Mouse (Mus musculus): ENCODE measurements around the gene Plgrkt. TPM values are rescaled to one million over a fixed set of nuclear protein-coding genes. Genes with fewer than 3 reads are reported as not detected.
A peak's percentile ranks its signal among the peaks of the same experiment; 100 is the strongest.

Gene Plgrkt
- total RNA-seq, 2 experiments from 2014 or later = 23.2 to 28.9 TPM

GRCm38 (mm10) chr19:29384994-29385393 is 17.8 kb upstream of the Plgrkt start:
- intact Hi-C loops (cut with DNase I) = no loop called here
- DNase-seq (ENCODE audit: low spot score in 2 of 2) = peak in 1 of 2 experiments; percentile 17

GRCm38 (mm10) chr19:29384412-29384811 is 17.2 kb upstream of the Plgrkt start:
- DNase-seq (ENCODE audit: low spot score in 2 of 2) = no peak
- intact Hi-C loops (cut with DNase I) = no loop called here

DNA sequence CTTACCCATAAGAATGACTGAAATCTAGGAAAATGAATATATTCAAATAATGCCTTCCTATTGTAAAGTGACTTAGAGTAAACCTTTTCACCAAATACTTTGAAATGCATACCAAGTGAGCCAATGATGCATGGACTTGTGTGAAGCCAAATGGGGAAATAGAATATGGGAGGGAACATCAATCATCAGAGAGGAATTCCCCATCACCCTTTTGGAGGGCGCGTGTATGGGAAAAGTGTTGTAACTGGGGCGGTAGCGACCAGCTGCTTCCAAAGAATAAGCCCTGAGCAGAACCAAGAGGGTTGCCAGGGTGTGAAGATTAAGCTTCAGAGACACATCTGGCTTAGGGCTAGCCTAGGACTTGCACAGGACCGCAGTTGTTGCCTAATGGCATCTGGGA is 16.2 kb upstream of the Plgrkt start:
- DNase-seq (ENCODE audit: low spot score in 2 of 2) = no peak
- intact Hi-C loops (cut with DNase I) = no loop called here

DNA sequence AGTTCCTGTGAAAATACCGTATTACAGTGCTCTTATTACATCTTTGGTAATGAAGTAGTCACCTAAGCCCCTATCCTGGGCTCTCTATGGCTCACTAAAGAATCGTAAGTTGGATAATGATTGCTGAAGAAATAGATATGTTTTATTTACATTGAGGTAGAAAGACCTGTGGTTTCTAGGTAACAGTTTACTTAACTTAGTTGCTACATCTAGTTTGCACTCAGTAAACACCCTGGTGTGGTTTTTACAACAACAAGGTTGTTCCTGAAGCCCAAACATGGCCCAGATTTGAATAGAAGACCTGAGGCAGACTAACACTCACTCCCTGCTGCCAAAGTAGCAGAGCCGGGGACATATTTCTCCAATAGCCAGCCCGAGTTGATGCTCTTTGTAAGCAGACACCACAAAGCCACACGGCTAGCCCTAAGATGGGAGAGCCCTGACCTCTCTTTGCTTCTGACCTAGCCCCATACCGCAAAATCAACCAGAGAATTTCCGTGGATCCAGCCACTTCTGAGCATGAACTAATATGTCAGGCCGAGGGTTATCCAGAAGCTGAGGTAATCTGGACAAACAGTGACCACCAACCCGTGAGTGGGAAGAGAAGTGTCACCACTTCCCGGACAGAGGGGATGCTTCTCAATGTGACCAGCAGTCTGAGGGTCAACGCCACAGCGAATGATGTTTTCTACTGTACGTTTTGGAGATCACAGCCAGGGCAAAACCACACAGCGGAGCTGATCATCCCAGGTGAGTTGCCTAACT is 12.8 kb upstream of the Plgrkt start:
- no peak for DNase-seq (ENCODE audit: low spot score in 2 of 2)
- intact Hi-C loops (cut with DNase I) = no loop called here

DNA sequence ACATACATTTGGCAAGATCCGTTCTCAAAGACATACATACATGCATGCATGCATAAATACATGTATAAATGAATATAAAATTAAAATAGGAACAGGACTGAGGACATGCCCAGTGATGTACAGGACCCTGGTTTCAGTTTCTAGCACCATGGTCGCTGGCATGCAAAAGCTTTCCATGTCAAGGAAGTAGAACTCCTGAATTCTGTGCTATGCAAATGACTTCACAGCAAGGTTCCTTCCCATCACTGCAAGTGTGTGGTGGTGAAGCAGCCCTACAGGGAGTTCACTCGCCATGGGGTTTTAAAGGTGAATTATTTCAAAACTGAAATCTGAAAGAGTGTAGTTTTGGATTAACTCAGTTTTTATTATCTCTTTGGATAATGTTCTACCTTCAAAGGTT is 9.2 kb upstream of the Plgrkt start:
- DNase-seq (ENCODE audit: low spot score in 2 of 2) = no peak
- intact Hi-C loops (cut with DNase I) = no loop called here

DNA sequence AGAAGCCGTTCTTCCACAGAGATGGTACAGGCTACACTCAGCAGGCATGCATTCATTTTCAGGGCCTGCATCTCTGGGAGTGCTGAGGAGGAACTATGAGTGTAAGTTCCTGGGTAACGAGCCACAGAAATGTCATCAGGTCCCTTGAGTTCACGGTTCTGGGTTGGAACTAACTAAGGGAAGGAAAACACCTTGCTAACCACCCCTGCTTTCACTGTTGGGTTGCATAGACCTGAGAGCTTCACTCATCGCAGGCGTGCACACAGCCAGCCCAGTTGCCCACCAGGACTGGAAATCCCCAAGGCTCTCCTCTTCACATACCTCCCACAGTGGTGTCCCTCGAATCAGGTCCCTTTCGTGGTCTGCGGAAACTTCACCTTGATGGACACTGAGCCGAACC is 7.8 kb upstream of the Plgrkt start:
- intact Hi-C loops (cut with DNase I) = no loop called here
- no peak for DNase-seq (ENCODE audit: low spot score in 2 of 2)

DNA sequence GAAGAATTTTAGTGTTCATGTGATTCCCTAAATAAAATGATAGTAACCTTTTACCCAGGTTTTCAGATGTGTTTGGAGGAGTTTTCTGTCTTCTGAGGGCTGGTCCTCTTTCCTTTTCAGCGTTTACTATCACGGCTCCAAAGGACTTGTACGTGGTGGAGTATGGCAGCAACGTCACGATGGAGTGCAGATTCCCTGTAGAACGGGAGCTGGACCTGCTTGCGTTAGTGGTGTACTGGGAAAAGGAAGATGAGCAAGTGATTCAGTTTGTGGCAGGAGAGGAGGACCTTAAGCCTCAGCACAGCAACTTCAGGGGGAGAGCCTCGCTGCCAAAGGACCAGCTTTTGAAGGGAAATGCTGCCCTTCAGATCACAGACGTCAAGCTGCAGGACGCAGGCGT is 6.2 kb upstream of the Plgrkt start:
- intact Hi-C loops (cut with DNase I) = no loop called here
- no peak for DNase-seq (ENCODE audit: low spot score in 2 of 2)

DNA sequence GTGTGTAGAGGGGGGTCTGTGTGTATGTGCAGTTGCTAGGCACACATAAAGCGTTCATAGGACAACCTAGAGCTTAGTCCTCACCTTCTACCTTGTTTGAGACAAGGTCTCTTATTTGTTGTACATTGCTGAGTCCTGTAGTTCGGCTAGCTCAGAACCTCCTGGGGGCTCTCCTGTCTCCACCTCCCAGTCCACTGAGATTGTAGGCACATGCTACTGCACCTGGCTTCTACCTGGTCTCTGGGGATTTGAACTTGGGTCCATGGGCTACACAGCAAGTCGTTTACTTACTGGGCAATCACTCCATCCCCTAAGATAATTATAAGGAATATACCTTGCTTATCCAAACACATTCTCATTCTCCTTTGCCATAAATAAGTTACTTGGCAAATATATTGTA is 5.4 kb upstream of the Plgrkt start:
- intact Hi-C loops (cut with DNase I) = no loop called here
- no peak for DNase-seq (ENCODE audit: low spot score in 2 of 2)

DNA sequence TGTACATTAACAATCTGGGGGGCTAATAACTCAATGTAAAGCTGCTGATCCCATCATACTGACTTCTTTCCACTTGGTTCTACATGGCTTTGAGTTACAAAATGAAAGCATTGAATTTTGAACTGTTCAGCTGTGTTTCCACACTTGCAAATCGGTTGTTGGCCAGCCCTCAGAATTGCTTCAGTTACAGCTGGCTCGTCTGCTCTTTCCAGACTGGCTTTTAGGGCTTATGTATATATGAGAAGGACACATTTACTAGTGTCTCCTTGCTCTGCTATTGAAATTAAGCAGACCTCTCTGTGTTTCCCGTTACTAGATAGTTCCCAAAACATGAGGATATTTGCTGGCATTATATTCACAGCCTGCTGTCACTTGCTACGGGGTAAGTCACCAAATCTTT is 4.9 kb upstream of the Plgrkt start:
- peak; percentile 33 to 66 for DNase-seq (ENCODE audit: low spot score in 2 of 2)
- intact Hi-C loops (cut with DNase I) = no loop called here

GRCm38 (mm10) chr19:29371284-29372081 is 4.3 kb upstream of the Plgrkt start:
- no peak for DNase-seq (ENCODE audit: low spot score in 2 of 2)
- intact Hi-C loops (cut with DNase I) = no loop called here

DNA sequence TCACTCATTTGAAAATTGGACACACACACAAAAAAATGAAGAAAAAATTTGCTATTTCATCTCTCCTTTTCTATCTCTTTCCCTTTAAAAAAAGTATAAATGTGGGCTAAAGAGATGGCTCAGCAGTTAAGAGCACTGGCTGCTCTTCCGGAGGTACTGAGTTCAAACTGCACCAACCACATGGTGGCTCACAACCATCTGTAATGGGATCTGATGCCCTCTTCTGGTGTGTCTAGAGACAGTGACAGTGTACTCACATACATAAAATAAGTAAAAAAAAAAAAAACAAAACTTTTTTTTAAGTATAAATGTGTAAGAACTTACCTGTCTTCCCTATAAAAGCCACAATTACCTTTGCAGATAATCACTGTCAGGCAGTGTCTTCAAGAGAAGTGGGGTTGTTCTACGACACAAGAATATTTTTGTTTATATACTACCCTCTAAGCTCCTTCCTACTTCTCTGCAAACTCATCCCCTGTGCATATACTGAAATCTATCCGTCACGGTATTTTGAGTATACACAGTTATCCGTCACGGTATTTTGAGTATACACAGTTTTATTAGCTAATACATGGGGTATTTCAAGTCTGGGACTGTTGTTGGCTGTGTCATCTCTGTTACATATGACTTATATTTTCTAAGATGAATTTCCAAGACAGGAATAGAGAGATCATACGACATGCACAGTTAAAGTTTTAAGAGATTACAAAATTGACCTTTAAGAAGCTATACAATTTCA is 3.5 kb upstream of the Plgrkt start:
- intact Hi-C loops (cut with DNase I) = no loop called here

DNA sequence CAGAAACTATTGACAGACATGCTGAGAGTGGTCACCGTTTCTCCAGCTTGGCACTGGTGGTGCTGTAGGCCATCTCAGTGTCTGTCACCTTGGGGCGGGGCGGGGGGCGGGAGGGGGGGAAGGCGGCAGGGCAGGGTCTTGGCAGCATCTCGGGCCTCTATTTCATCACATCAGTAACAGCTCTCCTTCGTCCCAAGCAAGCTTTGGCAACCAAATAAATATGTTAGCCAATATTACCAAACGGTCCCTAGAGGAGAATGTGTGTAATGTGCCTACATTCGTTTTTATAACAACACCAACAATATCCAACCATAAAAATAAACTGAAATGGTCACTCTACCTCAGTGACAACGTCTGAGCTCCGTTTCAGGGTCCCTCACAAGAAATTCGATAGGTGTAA is 2.9 kb upstream of the Plgrkt start:
- DNase-seq (ENCODE audit: low spot score in 2 of 2) = no peak
- intact Hi-C loops (cut with DNase I) = no loop called here

More for the DNA sequence above, 3.5 kb upstream of the Plgrkt start:
- no peak for DNase-seq (ENCODE audit: low spot score in 2 of 2)

DNA sequence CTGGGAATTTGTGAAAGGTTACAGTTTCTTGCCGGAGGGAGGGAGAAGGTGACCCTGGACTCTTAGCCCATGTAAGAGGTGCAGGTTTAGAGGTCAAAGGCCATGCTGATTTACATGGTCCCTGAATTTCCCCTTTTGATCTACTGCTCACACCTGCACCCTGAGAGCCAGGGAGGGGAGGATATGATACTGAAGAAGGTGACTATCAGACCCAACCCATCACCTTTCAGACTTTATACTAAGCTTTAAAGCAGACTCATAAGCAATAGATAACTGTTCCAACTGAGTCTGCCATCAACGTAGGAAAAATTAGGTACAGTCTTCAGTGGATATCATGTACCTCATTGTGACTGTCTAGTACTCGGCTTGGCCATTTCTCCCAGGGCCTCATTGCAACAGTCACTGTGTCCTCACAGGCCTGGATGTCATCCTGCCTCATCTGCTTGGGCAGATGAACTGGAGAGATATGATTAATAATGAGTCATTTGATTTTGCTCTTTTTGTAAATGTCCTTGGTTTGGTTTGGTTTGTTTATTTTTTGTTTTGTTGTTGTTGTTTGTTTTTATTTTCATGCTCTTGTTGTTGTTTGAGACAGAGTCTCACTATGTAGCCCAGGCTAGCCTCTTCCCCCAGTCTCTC is 1.6 kb upstream of the Plgrkt start:
- DNase-seq (ENCODE audit: low spot score in 2 of 2) = no peak
- intact Hi-C loops (cut with DNase I) = no loop called here

GRCm38 (mm10) chr19:29368041-29368440 is 851 bp upstream of the Plgrkt start:
- intact Hi-C loops (cut with DNase I) = no loop called here
- DNase-seq (ENCODE audit: low spot score in 2 of 2) = no peak

DNA sequence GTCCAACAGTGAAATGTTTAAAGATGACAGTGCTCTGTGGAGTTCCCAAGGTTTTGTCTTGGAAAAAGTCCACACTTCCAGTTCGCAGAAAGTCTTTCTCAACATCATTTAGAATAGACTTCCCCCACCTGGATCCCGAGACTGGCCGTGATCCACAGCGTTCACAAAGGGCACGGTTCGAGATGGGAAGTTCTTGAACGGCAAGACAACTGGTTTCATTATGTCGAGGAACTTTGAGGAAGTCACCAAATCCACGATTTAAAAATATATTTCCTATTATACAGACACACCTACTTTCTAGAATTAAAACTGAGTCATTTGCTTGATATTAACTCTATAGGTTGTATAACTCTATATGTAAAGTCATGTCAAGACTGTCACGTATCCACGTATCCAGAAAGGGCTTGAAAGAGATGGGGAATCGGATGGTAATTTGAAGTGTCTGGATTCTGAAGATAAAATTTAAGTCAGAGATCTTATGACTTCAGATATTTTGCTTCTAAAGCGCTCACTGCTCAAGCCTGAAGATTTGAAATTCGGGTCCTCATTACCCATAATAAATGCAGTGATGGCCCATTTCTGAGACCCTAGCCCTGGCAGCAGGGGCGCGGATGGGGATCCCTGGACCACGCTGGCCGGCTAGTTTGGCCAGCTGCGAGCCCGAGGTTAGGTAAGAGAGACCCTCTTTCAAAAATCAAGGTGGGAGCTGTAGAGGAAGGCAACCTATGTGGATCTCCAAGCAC is 793 bp downstream of the Plgrkt start:
- intact Hi-C loops (cut with DNase I) = no loop called here
- no peak for DNase-seq (ENCODE audit: low spot score in 2 of 2)

- DNase-seq (ENCODE audit: low spot score in 2 of 2) = no peak
- intact Hi-C loops (cut with DNase I) = no loop called here
Measured at GRCm38 (mm10) chr19:29365105-29365504, 2.1 kb downstream of the Plgrkt start.

- DNase-seq (ENCODE audit: low spot score in 2 of 2) = no peak
- intact Hi-C loops (cut with DNase I) = loop anchor here (5.0 kb wide), 2 partner anchors 112 to 198 kb away; partner anchors contain the start of gene Jak2
Measured at GRCm38 (mm10) chr19:29364076-29364475, 3.1 kb downstream of the Plgrkt start.

GRCm38 (mm10) chr19:29363557-29363956 is 3.6 kb downstream of the Plgrkt start:
- intact Hi-C loops (cut with DNase I) = loop anchor here (5.0 kb wide), 2 partner anchors 111 to 199 kb away; partner anchors contain the start of gene Jak2
- no peak for DNase-seq (ENCODE audit: low spot score in 2 of 2)

All from left cerebral cortex, postnatal 25 days (tissue).